Mouse (Mus musculus) lung, postnatal 14 days (tissue): ENCODE data around the gene Atp8b2.
A peak's percentile ranks its signal among the peaks of the same experiment; 100 is the strongest.

Experiments used
- DNase-seq: peaks from one replicate; pipeline ENCODE4 v3.0.0; 2021

Gene Atp8b2

DNA sequence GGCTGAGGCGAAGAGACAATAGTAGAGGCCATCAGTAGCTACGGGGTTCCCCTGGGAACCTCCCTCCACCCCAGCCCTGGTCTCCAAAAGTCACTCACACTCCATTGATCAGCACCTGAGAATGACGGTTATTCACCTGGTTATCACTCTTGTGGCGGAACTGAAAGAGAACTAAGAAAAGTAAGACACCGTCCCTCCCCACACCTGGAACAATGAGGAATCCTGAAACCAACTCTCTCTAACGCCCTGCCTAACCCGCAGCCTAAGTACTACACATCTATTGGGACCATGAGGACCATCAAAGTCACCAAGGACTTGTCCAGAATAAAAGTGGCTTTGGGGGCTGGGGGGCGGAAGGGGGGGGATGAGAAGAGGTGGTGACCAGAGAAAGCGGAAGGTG is 5.4 kb downstream of the Atp8b2 start:
- DNase-seq = no peak

DNA sequence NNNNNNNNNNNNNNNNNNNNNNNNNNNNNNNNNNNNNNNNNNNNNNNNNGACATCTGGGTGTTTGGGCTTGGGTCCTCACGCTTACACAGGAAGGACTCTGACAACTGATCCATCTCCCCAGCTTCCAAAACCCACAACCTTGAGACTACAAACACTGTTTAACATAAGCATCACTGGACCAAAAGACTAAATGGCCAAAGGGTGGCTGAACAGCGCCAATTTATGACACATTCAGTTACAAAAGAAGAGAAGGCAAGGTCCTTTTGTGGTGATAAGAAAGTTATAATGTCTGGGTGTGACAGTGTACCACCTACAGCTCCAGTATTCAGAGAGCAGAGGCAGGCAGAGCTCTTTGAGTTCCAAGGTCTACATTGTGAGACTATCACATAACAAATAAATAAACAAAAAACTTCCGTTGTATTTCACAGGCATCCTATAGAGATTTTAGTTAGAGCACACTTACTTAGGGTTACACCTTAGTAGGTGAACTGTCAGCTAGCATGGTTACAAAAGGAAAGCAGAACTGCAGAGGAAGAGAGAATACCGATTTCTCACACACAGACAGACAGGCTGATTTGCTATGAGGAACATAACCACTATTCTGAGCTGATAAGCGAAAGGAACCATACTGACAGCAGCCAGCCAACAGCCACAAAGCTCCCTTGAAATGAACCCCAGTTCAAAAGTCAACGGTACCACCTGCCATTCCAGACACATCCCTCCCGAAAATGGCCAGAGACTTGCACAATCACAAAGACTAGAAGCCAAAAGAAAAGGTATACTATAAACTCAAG is 6.9 kb downstream of the Atp8b2 start:
- DNase-seq = no peak

DNA sequence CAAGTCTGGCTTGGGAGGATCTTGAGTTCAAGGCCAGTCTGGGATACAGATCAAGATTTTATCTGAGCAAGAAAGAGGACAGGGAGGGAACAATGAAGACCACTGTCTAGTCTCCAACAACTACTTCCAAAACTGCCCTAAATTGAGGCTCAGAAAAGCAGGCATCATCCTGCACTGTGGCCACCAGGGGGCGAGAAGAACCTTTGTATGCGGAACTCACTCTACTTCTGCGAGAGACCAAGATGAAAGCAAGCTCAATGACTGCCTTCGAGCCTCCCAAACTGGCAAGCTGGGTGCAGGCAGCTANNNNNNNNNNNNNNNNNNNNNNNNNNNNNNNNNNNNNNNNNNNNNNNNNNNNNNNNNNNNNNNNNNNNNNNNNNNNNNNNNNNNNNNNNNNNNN is 9.9 kb downstream of the Atp8b2 start:
- peak; percentile 85 for DNase-seq

DNA sequence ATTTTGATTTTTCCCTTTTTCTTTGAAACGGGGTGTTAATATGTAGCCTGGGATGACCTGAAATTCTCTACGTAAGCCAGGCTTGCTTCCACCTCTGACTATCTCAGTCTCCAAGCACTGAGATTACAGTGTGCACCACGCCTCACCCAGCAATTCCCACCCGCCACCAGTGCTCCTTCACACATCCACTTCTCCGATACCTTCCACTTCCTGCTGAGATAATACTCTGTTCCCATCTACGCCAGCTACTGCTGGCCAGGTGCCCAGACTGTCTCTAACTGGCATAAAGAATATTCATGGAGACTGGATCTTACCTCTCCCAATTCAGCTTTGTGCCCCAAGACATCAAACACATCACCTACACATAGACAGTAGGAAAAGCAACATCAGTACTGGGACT is 14.7 kb downstream of the Atp8b2 start:
- DNase-seq = no peak

DNA sequence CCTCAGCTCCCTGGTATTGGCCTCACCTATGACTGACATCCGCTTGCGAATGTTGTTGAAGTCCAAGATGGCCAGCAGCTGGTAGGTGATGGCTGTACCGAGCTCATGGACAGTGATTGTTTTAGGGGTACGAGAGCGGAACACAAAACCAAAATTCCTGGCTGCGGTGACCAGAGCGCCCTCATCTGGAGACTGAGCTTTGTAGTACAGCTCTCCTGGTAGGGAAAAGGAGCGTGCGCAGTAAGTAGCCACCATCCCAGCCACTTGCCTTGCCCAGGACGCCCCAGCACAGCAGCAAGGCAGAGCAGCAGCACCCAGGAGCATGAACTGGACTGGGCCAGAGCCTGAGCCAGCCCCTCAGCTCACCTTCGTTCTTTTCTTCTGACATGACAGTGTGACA is 15.3 kb downstream of the Atp8b2 start:
- DNase-seq = no peak

DNA sequence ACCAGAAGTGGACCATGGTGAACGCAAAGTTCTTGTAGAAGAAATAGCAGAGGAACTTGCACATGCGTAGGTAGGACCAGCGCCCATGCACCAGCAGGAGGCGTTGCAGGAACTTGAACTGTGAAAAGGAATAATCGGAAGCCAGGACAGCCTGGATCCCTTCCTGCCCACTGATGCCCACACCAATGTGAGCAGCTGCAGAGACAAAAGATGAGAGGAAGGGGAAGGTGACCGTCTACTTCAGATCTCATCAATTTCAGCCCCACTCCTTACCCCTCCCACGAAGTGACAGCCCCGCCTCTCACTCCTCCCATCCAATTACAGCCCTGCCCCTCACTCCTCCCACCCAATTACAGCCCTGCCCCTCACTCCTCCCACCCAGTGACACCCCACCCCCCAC is 18.3 kb downstream of the Atp8b2 start:
- no peak for DNase-seq

DNA sequence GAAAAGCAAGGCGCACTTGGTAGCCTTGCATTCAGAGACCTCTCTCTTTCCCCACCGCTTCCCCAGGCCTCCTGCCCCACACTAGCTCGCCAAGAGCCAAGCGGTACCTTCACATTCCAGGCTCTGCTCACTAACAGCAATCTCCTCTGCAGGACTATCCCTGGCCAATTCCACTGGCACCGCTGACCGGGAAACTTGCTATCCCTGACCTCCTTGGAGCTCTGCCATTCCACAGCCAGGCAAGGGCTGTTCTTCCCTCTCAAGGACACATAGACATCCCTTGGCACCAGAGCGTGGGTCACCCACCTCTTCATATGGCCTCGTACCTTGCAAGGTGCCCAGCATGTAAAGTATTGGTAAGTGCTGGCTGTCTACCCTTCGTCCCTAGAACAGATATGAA is 20.4 kb downstream of the Atp8b2 start:
- DNase-seq = no peak

DNA sequence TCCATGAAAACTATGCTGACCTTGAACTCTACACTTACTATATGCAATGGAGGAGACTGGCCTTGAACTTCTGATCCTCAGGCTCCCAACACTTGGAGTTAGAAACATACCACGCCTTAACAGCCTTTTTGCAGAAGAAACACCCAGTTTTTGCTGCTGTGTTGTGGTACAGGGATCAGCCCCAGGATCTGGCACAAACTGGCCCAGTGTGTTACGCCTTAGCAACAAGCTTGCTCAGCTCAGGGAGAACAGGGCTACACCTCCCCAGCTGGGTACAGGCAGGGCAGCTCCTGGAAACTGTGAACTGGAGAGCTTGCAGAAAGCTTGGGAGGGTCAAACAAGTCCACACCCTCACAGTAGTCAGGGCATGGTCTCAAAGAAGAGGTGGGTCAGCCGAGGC is 26.8 kb downstream of the Atp8b2 start:
- DNase-seq = no peak

DNA sequence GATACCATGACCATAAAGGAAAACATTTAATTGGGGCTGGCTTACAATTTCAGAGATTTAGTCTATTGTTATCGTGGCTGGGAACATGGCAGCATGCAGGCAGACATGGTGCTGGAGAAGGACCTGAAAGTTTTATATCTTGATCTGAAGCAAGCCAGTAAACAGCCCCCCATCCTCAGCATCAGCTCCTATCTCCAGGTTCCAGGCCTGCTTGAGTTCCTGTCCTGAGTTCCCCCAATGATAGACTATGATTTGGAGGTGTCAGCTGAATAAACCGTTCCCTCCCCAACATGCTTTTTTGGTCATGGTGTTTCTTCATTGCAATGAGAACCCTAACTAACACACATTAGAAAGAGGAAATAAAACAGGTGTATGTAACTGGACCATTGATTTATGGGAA is 30.4 kb downstream of the Atp8b2 start:
- no peak for DNase-seq

DNA sequence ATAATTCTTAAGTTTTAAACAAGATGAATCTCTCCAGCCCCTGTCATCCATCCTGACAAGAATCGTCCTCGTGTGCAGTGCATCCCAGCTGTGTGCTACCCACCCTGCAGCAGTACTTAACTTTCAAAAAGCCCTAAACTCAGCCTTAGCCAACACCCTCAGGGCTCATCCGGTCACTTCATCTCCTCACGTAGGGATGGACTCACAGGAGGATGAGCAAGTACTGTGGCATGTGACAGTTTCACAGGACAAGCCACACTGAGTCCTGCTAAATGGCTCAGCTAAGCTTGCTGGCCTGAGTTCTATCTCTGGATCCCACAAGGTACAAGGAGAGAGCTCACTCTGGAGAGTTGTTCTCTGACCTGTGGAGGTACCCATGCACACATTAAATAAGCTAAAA is 34.4 kb downstream of the Atp8b2 start:
- no peak for DNase-seq

DNA sequence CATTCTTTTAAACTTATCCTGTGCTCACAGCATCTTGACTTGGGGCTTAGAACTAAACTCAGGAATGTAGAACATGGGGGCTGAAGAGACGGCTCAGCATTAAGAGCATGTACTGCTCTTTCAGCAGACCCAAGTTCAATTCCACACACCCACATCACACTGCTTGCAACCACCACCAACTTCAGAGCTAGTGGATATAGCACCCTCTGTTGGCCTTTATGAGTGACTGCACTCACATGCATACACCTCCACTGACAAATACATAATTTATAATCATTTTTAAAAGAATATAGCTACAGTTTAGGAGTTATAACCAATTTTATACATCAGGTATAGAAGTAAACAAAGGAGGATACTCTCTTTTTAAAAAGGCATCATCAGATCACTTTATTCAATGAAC is 36.9 kb downstream of the Atp8b2 start:
- DNase-seq = no peak

DNA sequence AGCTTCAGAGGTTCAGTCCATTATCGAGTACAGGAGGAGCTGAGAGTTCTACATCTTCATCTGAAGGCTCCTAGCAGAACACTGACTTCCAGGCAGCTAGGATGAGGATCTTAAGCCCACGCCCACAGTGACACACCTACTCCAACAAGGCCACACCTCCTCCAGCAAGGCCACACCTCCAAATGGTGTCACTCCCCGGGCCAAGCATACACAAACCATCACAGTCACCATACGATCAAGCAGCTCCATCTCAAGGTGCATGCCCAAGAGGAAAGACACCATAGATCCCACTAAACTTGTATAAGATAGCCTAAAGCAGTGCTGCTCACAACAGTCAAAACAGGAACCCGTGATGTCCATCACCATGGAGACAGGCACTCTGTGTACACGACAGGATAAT is 42.6 kb downstream of the Atp8b2 start:
- no peak for DNase-seq

DNA sequence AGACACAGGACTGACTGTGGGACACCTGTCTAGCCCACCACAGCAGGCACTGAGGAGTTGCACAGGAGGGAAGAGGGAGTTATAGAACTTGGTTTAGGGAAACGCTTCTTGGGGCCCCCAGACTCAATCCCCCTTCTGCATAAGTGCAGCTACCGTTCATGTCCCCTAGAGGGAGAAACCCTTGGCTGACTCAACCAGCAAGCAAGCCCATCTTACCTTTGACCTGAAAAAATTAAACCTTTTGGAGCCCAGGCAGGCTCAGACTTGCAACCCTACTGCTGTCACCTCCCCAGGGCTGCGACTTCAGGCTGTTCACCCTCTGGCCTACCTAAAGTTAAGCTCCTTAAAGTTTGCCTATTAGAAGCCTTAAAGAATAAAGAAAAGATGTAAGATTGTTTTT is 45.9 kb downstream of the Atp8b2 start:
- DNase-seq = no peak

DNA sequence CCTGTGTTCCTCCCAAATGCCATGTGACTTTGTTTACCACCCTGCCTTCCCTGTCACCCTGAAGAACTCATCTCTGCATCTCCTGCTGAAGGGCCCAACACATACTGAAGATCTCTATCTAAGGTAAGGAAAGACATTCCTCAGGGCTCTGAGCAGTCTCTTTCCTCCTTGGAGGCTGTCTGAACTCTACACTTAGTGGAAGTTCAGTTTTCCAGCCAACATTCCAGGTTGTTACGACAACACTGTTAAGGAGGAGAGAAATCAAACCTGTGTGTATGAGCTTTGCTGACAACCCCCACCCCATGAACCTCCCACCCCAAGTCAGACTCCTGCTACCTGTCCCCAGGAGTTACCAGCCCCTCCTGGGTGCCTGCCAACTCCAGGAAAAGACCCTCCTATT is 46.7 kb downstream of the Atp8b2 start:
- DNase-seq = no peak

DNA sequence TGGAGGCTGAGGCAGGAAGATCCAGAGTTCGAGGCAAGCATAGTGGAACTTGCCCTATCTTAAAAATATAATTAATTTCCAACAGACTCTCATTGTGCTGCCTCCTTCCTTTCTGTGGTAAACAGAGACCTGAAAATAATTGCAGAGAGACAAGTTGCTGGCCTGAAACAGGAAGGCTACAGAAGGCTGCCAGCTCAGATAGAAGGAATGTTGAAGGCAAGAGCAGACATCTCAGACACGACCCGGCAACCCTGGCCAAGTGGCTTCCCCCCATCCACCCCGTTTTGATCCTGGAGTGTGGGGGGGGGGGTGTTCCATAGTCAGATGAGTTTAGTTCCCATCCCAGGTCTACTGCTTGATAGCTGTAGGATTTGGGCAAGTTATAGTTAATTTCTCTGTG is 48.6 kb downstream of the Atp8b2 start:
- DNase-seq = no peak

DNA sequence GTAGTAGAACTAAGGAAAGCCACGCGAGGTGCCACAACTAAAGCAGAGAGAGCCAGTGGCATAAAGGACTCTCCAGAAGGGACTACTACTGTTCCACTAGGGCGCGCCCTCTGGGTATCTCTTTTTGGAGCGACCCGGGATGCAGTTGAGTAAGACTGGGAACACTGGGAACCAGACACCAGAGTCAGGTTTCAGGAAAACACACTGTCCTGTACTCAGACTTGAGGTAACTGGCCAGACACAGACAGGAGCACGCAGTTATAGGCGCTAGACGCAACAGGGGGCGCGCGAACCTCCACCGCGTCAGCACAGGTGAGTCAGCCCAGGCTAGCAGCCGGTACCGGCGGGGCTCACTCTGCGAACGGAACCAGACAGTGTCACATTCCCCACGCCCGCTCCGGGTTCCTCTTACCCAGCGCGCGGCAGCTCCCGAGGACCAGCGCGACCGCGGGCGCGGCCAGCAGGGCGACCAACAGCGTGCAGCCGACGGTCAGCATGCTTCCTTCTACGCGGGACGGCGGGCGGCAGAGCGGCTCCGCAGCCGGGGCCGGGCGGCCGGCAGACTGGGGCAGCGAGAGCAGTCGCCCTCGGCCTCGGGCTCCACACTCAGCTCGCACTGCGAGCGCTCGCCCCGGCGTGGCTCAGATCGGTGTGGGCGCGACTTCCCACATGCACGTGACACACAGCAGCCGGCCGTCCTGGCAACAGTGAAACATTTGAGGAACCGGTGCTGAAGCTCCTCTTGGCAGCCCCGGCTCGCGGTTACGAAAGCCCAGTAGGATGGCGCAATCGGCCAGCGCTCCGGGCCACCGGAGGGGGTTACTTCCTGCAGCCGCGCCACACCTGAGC is 50.5 kb downstream of the Atp8b2 start, which contains the start of gene Il6ra:
TSS of gene Il6ra (minus strand) at position 654 of the 849 bp plus-strand sequence.
- peak; percentile 92 for DNase-seq

DNA sequence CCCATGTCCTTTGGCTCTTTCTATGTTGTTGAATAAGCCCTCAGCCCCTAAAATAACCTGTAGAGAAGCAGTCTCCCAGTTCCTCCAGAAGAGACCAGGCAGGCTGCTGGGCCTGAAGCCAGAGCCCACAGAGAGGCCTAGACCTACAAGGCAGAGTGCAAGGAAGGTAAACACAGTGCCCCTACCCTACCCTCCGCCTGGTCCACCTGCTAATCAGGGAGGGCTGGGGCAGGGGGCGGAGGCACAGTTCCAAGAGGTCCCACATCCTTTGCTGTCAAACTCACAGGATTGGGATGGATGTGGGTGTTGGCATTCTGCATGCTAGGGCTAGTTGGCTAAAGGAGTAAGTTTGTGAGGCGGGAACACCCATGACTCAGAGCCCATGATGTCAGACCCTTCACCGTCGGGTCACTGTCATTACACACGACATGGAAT is 51.2 kb downstream of the Atp8b2 start:
- DNase-seq = no peak

DNA sequence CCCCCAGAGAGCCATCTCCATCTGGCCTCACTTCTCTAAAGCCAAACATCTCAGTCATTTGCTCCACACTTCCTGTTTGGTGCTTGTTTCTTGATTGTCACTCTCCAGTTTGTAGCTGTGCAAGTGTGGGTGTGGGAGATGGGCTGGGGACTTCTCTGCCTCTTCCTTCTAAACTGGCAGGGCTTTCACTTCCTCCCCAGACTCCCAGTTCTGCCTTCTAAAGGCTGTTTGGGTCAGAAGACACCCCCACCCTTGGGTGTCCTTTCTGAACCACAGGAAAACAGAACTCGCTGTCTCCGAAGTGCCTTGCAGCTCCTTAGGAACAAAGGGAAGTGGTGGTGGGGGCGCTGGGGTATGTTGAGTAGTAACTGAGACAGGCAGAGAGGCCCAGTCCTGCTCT is 52.1 kb downstream of the Atp8b2 start:
- peak; percentile 42 for DNase-seq

DNA sequence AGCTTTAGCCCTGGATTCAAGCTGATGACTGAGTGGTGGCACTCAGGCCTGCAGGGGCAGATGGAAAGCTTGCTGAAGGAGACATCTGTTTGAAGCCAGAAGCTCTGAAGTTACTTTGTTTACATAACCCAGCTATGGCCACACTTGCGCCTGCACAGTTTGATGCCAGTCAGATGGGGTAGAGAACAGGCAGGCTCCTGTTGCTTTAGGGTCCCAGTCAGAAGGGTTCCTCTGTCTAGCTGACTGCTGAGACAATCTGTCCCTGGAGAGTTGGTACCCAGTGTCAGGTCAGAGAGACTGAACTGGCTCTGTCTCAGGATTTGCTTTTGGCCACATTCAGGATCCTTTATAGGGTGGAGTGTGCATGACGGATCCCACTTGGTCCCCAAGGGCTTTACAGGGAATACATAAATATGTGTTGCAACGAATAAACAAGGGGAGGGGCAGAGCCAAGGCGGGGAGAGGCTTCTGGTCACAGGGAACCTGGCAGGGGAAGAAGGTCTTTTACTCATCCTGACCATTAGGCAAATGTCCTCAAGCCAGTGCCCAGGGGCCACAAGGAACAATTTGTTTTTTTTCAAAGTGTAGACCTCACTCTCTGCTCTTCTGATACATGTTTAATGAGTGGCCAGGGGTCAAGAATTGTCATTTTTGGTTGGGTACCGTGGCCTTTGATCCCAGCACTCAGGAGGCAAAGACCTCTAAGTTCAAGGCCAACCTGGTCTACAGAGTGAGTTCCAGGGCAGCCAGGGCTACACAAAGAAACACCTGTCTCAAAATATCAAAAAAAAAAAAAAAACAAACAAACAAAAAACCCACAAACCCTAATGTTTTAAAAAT is 53.4 kb downstream of the Atp8b2 start:
- peak; percentile 67 for DNase-seq

DNA sequence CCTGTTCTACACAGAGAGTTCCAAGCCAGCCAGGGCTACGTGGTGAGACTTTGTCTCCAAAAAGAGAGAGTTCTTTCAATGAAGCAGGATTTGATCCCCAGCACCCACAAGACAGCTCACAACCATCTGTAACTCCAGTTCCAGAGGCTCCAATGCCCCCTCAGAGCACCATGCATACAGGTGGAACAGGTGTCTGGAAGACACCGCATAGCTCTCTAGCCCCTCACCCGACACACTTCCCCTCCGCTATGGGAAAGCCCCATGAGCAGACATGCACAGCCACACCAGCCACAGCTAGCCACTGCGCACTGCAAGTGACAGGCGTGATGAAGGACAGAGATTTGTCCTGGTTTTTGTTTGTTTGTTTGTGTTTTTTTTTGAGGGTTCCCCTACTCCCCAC is 54.5 kb downstream of the Atp8b2 start:
- DNase-seq = no peak

DNA sequence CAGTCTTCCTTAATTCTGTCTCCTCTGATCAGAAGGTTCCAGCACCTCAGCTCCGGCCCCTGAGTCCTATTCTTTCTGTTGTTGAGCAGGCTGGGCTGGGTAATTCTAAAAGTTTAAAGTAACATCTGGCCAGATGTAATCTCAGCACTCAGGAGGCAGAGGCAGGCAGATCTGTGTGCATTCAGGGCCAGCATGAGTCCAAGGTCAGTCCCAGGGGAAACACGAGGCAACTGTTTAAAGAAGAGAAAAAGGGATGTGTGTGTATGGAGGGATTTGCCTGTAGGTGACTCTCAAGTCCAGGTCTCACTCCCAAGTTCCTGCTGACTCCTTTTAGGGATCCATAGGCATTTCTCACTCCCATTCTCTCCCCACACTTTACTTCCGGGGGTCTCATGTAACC is 55.5 kb downstream of the Atp8b2 start:
- DNase-seq = no peak

DNA sequence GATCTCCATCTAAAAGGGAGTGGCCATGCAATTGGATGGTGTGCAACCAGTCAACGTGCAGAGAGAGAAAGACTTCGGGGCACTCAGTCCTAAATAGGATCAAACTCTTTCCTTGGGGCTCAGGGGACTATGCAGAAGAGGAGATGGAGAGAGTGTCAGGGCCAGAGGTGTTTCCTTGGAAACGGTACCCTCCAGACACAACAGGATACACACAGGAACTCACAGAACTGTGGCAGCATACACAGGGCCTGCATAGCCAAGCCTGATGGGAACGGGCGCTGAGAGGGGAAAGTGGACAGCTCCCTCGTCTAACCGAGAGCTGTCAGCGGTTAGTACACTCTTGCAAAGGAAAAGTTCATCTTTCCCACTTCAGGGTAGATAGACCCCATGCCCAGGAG is 63.8 kb downstream of the Atp8b2 start:
- no peak for DNase-seq

DNA sequence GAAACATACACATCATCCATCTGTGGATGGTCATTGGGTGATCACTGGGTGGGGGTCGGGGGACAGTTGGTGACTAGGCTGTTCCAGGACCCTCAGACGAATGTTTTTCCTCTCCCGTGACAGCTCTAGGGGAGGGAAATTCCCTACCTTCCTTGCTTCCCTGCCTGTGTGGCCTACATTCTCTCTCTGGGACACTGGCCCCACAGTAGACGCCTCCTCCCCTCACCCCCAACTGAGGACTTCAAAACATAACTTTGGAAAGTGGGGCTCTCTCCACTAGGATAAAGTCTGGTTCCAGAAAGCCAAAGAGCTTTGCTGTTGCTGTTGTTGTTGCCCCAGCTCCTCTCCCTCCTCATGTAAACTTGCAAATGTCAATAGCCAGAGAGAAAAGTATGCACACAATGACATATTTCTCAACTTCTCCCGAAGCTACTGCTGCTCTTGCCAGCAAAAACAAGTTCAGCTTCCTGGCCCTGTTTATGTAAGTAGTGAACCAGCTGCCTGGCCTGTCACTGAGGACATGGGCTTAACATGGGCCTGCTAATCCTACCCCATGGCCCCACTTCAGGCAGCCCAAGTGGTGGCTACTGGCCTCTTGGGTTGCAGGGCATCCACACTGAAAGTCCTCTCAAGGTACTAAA is 64.3 kb downstream of the Atp8b2 start:
- peak; percentile 51 for DNase-seq
